Mouse (Mus musculus) limb, embryonic 11.5 days (tissue): Measurements from ENCODE around the gene Rps12. TPM values are rescaled to one million over a fixed set of nuclear protein-coding genes. Genes with fewer than 3 reads are reported as not detected.
"Not testable (repeated sequence)": the region's sequence is repeated elsewhere in the genome, so short reads cannot be mapped to it uniquely, and the experiment has no call there.

Experiments used
- ATAC-seq: fragments of 200-750 bp; cut with Nextera tagmentation; 2 replicates; pipeline ENCODE4 v1.8.0; 2017; ENCODE audit warnings: low read depth; ENCODE audit not compliant: insufficient number of reproducible peaks, low FRiP score, low TSS enrichment
- DNase-seq: peaks from one replicate; pipeline ENCODE4 v3.0.0-alpha.2; 2015; ENCODE audit warnings: low spot score
- H3K27ac ChIP-seq: fragments of 300-500 bp; sonication (generic); replicated peaks from 2 replicates; pipeline ENCODE4 v1.5.1; 2014; ENCODE audit warnings: low read depth, mild to moderate bottlenecking, low read length
- H3K27me3 ChIP-seq: fragments of 300-500 bp; sonication (generic); 2 replicates; pipeline ENCODE4 v1.6.1; 2014; ENCODE audit warnings: mild to moderate bottlenecking, low read length, mixed read lengths; ENCODE audit not compliant: control insufficient read depth, insufficient read depth
- H3K36me3 ChIP-seq: fragments of 300-500 bp; sonication (generic); 2 replicates; pipeline ENCODE4 v1.6.1; 2014; ENCODE audit warnings: mild to moderate bottlenecking, low read length, moderate library complexity, mixed read lengths; ENCODE audit not compliant: control insufficient read depth, insufficient read depth
- H3K4me1 ChIP-seq: fragments of 300-500 bp; sonication (generic); 2 replicates; pipeline ENCODE4 v1.6.1; 2014; ENCODE audit warnings: low read length, mixed read lengths; ENCODE audit not compliant: control insufficient read depth, insufficient read depth
- H3K4me2 ChIP-seq: fragments of 300-500 bp; sonication (generic); 2 replicates; pipeline ENCODE4 v1.6.1; 2014; ENCODE audit warnings: low read depth, mild to moderate bottlenecking, moderate library complexity; ENCODE audit not compliant: severe bottlenecking
- H3K4me3 ChIP-seq: fragments of 300-500 bp; sonication (generic); 2 replicates; pipeline ENCODE4 v1.5.1; 2014; ENCODE audit warnings: low read depth, low read length
- H3K9ac ChIP-seq: fragments of 300-500 bp; sonication (generic); 2 replicates; pipeline ENCODE4 v1.6.1; 2014; ENCODE audit warnings: mild to moderate bottlenecking, low read length
- H3K9me3 ChIP-seq: fragments of 300-500 bp; sonication (generic); 2 replicates; pipeline ENCODE4 v1.6.1; 2016; ENCODE audit warnings: low read length; ENCODE audit not compliant: control insufficient read depth
- WGBS: fragments of 180-500 bp; shearing (Covaris S2); extraction: QIAGEN DNeasy Blood & Tissue Kit; methylation state at CpG from one replicate; pipeline ENCODE4 v1.1.7; 2014; 5-methylcytosine and 5-hydroxymethylcytosine counted together
- polyA plus RNA-seq: library from polyadenylated mRNA; unstranded; fragments of >200 nt; fragmentation: Nextera tagmentation; extraction: Ambion mirVana; gene quantifications from 2 replicates; pipeline ENCODE4 v1.2.1, GENCODE M21; 2014

Gene Rps12
- polyA plus RNA-seq, 1 experiment from 2014 or later: 198 TPM

GRCm38 (mm10) chr10:23795871-23796520 lies 8.9 kb upstream of the Rps12 start:
- no peak overlapping the region for H3K27ac ChIP-seq
- H3K27me3 ChIP-seq: no peaks in the 10 kb centered on the region
- 73% methylated on average over 9 of the region's 9 CpGs for WGBS
- ATAC-seq: no peak
- H3K4me1 ChIP-seq: no peaks in the 10 kb centered on the region
- no peak overlapping the region for H3K4me3 ChIP-seq
- no peak for DNase-seq
- no peaks in the 10 kb centered on the region for H3K9me3 ChIP-seq
- no peaks in the 10 kb centered on the region for H3K36me3 ChIP-seq
- H3K9ac ChIP-seq: no peak overlapping the region
- 0 out of 2 replicates have a peak overlapping the region, but pooled peaks have one; percentile 59 for H3K4me2 ChIP-seq

- Histone ChIP-seq H3K4me1 (peaks cover 12% of the 10 kb centered on the region; the same call in 1 of the 2 replicates), H3K27me3 (no peaks in the 10 kb centered on the region), H3K4me3 (peak overlapping the region; percentile 86), H3K36me3 (peaks cover 5% of the 10 kb centered on the region), H3K9me3 (no peaks in the 10 kb centered on the region), H3K4me2 (peak overlapping the region; percentile 68), H3K9ac (peak overlapping the region; percentile 55), H3K27ac (no peak overlapping the region)
- ATAC-seq (no peak), DNase-seq (no peak)
- WGBS: 10% methylated on average over 8 of the region's 8 CpGs
Measured at GRCm38 (mm10) chr10:23788056-23788600, 1.1 kb upstream of the Rps12 start.

- WGBS: under 1% methylated on average over 23 of the region's 23 CpGs
- ATAC-seq: peak; percentile 27; the same call in 1 of the 2 replicates
Measured at GRCm38 (mm10) chr10:23786631-23787038, 440 bp downstream of the Rps12 start.

GRCm38 (mm10) chr10:23786040-23786439 lies 1.0 kb downstream of the Rps12 start:
- H3K27ac ChIP-seq: no peak overlapping the region
- no peak for ATAC-seq
- H3K36me3 ChIP-seq: peaks cover 5% of the 10 kb centered on the region

More at GRCm38 (mm10) chr10:23786631-23787038, 440 bp downstream of the Rps12 start:
- Histone ChIP-seq H3K4me1 (peaks cover 12% of the 10 kb centered on the region; the same call in 1 of the 2 replicates), H3K4me2 (peak overlapping the region; percentile 61), H3K27ac (peak overlapping the region; percentile 36; the same call in 1 of the 2 replicates), H3K9ac (peak overlapping the region; percentile 90), H3K4me3 (peak overlapping the region; percentile 86)
- H3K9me3 ChIP-seq, DNase-seq, H3K27me3 ChIP-seq, H3K36me3 ChIP-seq: not testable (repeated sequence)

GRCm38 (mm10) chr10:23785599-23785998 lies 1.5 kb downstream of the Rps12 start:
- 35% methylated on average over 7 of the region's 7 CpGs for WGBS
- H3K27ac ChIP-seq, ATAC-seq, DNase-seq, H3K36me3 ChIP-seq, H3K9me3 ChIP-seq, H3K27me3 ChIP-seq: not testable (repeated sequence)
- Histone ChIP-seq H3K4me3 (peak overlapping the region; percentile 86), H3K4me2 (peak overlapping the region; percentile 61), H3K9ac (peak overlapping the region; percentile 90; the same call in 1 of the 2 replicates), H3K4me1 (peaks cover 12% of the 10 kb centered on the region; the same call in 1 of the 2 replicates)

More at GRCm38 (mm10) chr10:23786040-23786439, 1.0 kb downstream of the Rps12 start:
- no peak for DNase-seq
- H3K4me2 ChIP-seq: peak overlapping the region; percentile 61
- no peaks in the 10 kb centered on the region for H3K9me3 ChIP-seq
- H3K4me3 ChIP-seq: peak overlapping the region; percentile 86
- WGBS: 0% methylated on average over 4 of the region's 4 CpGs
- peaks cover 12% of the 10 kb centered on the region; the same call in 1 of the 2 replicates for H3K4me1 ChIP-seq
- no peaks in the 10 kb centered on the region for H3K27me3 ChIP-seq
- H3K9ac ChIP-seq: peak overlapping the region; percentile 90

GRCm38 (mm10) chr10:23784121-23784520 lies 3.0 kb downstream of the Rps12 start:
- H3K27me3 ChIP-seq: no peaks in the 10 kb centered on the region
- H3K9me3 ChIP-seq: no peaks in the 10 kb centered on the region
- no peak for ATAC-seq
- no peak overlapping the region for H3K4me3 ChIP-seq
- DNase-seq: no peak
- 46% methylated on average over 2 of the region's 2 CpGs for WGBS
- no peak overlapping the region for H3K27ac ChIP-seq
- no peak overlapping the region for H3K4me2 ChIP-seq
- H3K36me3 ChIP-seq: peaks cover 5% of the 10 kb centered on the region
- H3K9ac ChIP-seq: no peak overlapping the region
- H3K4me1 ChIP-seq: peaks cover 12% of the 10 kb centered on the region; the same call in 1 of the 2 replicates

- Histone ChIP-seq H3K4me1 (peaks cover 11% of the 10 kb centered on the region; the same call in 1 of the 2 replicates), H3K4me2 (no peak overlapping the region), H3K9me3 (no peaks in the 10 kb centered on the region), H3K36me3 (peaks cover 5% of the 10 kb centered on the region), H3K27me3 (no peaks in the 10 kb centered on the region), H3K9ac (no peak overlapping the region), H3K4me3 (no peak overlapping the region), H3K27ac (no peak overlapping the region)
- WGBS: 27% methylated on average over 2 of the region's 2 CpGs
- no peak for DNase-seq
- no peak for ATAC-seq
Measured at GRCm38 (mm10) chr10:23783493-23783884, 3.6 kb downstream of the Rps12 start.

GRCm38 (mm10) chr10:23782855-23783492 lies 4.1 kb downstream of the Rps12 start:
- Histone ChIP-seq H3K4me2 (no peak overlapping the region), H3K27me3 (no peaks in the 10 kb centered on the region), H3K4me3 (no peak overlapping the region), H3K4me1 (peaks cover 7% of the 10 kb centered on the region; the same call in 1 of the 2 replicates), H3K27ac (no peak overlapping the region), H3K9me3 (no peaks in the 10 kb centered on the region), H3K36me3 (peaks cover 5% of the 10 kb centered on the region), H3K9ac (no peak overlapping the region)
- no peak for ATAC-seq
- no peak for DNase-seq
- WGBS: 28% methylated on average over 2 of the region's 2 CpGs
